Mouse (Mus musculus): ENCODE results near the gene Tmem54. TPM values are rescaled to one million over a fixed set of nuclear protein-coding genes. Genes with fewer than 3 reads are reported as not detected.

Gene Tmem54
- 2.0 and 2.2 TPM in 2 replicates for polyA plus RNA-seq (2015; fragmentation: Nextera tagmentation; extraction: Ambion mirVana)

DNA sequence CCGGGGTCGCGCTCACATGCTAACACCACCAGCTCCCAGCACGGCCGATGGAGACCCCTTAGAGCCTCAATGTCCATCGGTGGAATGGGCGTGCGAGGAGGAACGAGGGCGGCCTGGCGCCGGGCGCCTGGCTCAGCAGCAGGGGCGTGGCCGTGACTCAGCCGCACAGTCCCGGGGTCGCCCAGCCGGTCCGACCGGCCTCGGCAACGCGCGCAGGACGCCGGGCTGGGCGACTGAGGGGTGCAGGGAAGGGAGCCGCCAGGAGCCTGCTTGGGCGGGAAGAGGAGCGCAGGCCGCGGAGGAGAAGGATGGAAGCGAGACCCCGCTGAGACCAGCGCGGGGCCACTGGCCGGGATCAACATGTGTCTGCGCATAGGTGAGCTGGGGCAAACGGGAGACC, at the start of gene Tmem54:
Gene Tmem54 (plus strand): TSS at position 193 of the 400 bp plus-strand sequence.
- no peak for DNase-seq (ENCODE audit: low spot score)

DNA sequence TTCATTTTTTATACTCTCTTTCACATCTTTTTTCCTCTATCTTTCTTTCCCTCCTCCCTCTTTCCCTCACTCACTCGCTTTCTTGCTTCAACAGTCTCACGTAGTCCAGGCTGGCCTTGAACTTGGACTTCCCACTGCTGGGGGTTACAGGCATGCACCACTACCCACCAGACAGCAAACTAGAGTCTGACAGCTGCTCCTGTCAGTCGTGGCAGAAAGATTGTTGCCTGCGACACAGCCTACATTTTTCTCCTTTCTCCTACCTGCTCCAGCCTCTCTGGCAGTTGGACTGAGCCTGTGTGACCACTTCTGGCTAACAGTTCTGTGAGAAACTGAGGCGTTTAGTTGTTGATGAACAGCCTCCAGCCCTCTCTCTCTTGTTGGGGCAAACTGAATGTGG, 49.8 kb upstream of the Tmem54 start:
- no peak for DNase-seq (ENCODE audit: low spot score)

GRCm38 (mm10) chr4:129057533-129058206, 47.7 kb upstream of the Tmem54 start:
- DNase-seq (ENCODE audit: low spot score) = peak; percentile 95

DNA sequence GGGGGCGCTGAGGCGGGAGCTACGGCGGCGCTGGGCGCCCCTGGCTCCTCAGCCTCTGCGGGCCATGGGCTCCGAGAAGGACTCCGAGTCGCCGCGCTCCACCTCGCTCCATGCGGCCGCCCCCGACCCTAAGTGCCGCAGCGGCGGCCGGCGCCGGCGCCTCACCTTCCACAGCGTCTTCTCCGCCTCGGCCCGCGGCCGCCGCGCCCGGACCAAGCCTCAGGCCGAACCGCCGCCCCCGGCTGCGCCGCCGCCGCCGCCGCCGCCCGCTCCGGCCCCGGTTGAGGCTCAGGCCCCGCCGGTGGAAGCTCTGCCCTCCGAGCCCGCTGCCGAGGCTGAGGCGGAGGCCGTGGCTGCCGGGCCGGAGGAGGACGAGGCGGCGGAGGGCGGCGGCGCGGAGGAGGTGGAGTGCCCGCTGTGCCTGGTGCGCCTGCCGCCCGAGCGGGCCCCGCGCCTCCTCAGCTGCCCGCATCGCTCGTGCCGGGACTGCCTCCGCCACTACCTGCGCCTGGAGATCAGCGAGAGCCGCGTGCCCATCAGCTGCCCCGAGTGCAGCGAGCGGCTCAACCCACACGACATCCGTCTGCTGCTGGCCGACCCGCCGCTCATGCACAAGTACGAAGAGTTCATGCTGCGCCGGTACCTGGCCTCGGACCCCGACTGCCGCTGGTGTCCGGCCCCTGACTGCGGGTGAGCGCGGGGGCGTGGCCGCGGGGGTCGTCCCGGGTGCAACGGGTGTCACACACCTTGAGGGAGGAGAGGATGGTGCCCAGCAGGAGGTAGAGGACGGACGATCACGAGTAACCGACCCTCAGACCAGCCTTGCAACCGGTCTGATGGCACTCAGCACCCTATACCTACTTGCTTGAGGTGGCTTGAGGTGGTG, 46.9 kb upstream of the Tmem54 start, which contains the start of gene Rnf19b:
Gene Rnf19b (plus strand): TSS at position 65 of the 886 bp plus-strand sequence.
- peak; percentile 40 for DNase-seq (ENCODE audit: low spot score)

DNA sequence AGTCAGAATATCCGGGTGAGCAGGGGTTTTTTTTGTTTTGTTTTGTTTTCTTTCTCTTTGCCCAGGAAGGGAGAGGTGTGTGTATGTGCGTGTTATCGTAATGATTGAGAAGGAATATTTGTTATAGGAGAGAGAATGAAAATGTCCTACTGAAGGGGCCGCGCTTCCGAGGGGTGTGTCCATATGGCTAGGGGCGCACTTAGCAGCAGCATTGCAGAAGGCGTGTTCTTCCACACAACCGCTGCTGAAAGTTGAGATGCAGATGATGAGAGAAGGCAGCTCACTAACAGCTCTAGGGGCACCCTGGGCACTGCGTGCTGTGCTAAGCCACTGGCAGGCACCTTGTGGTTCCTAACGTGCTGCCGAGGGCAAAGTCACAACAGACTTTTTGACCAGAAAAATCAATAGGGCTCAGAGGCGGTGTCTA, 46.2 kb upstream of the Tmem54 start:
- peak; percentile 43 for DNase-seq (ENCODE audit: low spot score)

GRCm38 (mm10) chr4:129059922-129060321, 45.4 kb upstream of the Tmem54 start:
- no peak for DNase-seq (ENCODE audit: low spot score)

DNA sequence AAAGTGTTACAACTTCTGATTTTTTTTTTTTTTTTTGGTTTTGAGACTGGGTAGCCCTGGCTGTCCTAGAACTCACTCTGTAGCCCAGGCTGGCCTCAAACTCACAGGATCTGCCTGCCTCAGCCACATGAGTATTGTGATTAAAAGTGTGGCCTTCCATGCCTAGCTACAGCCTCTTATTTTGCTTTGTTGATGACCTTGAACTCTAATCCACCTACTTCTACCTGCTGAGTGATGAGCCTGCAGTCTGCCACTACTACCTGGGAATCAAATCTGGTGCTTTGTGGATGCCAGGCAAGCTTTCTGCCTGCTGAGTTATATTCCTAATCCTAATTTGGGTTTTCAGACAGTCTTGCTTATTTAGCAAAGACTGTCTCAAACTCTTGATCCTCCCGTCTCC, 43.9 kb upstream of the Tmem54 start:
- DNase-seq (ENCODE audit: low spot score) = no peak

DNA sequence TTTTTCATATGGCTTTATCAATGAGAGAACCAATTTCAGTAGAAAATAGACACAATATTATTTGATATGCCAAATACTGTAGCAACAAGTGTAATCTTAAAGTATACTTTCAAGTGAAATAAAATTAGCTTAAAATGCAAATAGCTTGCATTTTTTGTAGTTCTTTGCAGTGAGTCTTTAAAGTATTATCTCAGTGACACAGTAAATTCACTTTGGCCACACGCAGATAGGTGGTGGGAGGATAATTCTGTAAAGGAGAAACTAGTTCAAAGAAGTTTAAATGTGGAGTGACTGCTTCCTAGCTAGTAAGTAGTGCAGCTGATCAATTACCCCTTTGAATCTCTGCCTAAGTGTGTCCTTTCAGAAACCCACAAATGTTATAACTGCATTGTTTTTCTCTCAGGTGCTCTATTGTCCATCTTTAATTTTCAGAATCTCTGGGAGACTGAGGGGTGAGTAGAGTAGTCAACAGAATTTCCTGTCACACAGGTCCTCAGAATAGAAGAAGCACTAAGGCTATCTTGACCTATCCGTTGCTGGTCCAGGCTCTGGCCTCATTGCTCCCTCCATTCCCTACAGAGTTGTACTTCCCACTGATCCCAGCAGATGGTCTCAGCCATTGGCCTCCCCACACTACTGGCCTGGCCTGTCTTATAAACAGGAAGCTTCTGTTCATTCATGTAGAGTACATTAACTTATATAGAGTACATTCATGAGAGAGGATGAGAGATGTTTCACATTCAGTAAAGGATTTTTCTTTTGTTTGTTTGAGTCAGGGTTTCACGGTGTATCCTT, 42.9 kb upstream of the Tmem54 start:
- DNase-seq (ENCODE audit: low spot score) = no peak

DNA sequence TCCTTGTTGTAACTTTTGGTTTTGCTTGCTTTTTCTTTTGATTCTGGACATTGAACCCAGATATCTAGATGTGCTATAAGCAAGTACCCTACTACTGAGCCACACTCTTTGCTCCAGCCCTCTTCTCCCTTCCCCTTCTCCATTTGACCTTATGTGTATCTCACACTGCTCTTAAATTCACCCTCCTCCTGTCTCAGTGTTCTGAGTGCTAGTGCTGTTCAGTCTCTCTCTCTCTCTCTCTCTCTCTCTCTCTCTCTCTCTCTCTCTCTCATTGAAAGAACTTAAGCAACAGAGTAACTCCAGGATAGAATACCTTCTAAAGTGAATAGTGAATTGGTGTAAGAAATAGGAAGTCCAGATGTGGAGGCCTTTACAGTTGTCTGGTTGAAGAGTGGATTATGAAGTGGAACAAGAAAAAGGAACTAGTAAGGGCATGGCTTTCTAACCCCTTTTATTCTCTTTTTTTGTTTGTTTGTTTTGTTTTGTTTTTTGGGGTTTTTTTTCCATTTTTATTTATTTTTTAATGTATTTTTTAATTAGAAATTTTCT, 39.6 kb upstream of the Tmem54 start:
- no peak for DNase-seq (ENCODE audit: low spot score)

GRCm38 (mm10) chr4:129067638-129068415, 37.5 kb upstream of the Tmem54 start:
- DNase-seq (ENCODE audit: low spot score) = no peak

DNA sequence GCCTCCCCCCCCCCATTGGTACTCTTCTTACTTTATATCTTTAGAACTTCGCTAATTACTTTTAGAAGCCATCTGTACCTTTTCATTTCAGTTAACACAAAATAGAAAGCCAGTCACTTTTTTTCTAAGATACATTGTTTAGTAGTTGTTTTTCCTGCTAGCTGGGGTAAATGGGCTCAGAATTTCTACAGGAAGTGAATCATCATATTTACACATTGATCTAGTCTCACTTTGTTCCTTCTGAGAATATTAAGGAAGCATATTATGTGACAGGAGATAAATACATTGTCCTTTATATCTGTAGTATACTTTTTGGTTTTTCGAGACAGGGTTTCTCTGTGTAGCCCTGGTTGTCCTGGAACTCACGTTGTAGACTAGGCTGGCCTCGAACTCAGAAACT, 36.5 kb upstream of the Tmem54 start:
- no peak for DNase-seq (ENCODE audit: low spot score)

- DNase-seq (ENCODE audit: low spot score) = no peak
Observed at GRCm38 (mm10) chr4:129079126-129079525, 26.2 kb upstream of the Tmem54 start.

DNA sequence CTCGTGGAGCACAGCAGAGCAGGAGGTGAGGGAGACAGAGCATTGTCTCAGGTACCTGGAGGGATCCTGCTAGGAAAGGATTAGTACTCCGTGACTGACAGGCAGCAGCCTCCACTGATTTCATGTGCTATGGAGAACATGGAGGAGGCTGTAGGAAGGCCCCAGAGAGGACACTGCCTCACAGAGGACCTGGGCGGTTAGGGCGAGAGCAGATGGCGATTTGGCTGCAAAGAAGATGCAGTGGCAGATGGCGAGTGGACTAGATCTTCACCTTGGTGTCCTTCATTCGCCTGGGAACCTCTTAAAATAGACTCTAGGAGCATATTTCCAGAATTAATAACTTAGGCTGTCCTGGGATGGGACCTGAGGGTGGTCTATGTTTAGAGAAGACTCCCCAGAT, 24.3 kb upstream of the Tmem54 start:
- no peak for DNase-seq (ENCODE audit: low spot score)

DNA sequence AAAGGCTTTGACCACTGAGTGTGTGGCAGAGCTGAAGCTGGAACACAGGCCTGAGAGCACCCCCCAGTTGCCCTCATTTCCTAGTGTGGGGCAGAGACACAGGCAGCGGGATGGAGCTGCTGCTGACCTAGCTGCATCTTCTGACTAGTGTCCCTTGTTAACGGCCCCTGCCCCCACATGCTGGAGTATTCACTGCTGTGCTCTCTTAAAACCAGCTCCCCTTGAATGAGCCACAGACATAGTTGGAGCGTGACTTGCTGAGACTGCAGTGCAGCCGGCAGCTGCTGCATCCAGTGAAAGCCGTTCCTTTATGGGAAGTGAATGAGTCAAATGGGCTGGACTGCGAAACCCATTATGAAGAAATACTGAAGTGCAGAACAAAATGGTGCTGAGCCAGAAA, 23.8 kb upstream of the Tmem54 start:
- DNase-seq (ENCODE audit: low spot score) = no peak

DNA sequence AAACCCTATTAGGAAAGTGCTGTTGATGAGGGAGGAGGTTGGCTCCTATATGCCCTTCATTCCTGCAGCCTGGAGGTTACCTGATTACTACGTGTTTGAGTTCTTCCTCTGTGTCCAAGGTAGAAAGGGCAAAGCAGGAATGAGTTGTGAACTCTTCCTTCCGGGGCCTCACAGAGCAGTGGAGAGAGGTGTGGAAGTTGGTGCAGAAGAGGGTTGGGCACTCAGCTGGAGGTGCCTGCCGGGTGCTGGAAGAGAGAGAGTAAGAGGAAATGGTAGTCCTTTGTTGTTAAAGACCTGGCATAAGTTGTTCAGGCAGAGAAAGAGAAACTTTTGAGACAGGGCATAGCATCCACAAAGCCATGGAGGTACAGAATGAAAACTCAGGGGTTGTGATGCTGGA, 23.4 kb upstream of the Tmem54 start:
- no peak for DNase-seq (ENCODE audit: low spot score)

DNA sequence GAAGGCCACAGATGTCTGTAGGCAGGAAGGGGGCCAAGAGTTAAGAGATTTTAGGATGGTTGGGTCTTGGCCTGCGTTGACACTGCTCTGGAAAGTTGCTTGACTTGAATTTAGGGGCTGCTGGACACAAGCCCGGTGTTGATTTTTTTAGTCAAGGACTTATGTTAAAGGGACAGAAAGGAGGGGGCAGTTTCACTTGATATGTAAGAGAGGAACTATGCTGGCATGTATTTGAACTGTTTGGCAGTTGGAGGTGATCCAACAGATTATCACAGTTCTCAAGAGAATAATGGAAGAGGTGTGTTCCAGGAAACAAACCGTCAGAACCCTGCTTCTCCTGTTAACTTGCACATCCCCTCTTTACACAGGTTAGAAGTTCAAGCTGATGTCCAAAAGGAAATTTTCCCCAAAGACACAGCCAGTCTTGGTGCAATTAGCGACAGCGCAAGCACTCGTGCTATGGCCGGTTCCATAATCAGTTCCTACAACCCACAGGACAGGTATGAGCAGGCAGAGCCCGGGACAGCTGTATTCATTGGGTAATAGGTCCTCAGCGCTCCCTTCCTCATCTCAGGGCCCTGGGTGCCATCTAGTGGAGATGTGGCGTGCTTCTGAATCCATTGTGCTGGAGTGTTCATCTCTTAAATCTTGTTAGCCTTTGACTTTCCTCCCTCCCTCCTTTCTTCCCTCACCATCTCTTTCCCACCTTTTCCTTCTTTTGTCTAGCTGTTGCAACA, 22.8 kb upstream of the Tmem54 start:
- peak; percentile 64 for DNase-seq (ENCODE audit: low spot score)

- no peak for DNase-seq (ENCODE audit: low spot score)
Observed at GRCm38 (mm10) chr4:129084896-129085295, 20.5 kb upstream of the Tmem54 start.

DNA sequence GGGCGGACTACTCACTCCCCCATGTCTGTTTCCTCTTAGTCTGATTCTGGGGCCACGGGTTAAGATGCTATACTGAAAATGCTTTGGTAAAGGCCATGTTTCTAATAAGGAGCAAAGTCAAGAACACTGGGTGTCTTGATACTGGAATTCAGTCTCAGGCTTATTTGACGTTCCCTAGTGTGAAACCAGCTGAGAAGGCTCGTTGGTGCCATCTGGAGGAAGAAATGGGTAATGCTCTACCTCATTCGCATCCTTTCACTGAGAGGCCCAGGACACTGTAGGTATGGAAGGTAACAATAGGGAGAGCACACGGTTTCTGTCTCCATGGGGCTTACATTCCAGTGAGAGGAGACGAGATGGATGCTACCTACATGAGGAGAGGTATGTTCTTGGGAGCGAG, 19.3 kb upstream of the Tmem54 start:
- peak; percentile 76 for DNase-seq (ENCODE audit: low spot score)

DNA sequence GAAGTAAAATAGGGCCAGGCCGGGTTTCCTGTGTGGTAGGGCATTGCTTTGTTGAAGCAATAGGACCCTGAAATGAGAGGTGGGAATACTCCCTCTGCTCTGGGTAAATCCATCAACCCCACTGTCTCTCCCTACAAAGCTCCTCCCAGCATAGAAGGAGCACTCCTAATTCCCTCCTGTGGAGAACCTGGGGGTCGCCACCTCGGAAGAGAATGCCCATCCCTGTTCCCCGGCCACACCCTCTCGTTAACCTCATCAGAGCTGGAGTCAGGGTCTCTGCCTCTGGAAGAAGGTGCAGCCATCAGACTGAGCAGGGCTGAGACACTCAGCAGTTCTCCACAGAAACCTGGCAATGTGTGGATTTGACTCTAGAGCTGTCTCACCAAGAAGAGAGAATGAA, 17.5 kb upstream of the Tmem54 start:
- no peak for DNase-seq (ENCODE audit: low spot score)

- no peak for DNase-seq (ENCODE audit: low spot score)
Observed at GRCm38 (mm10) chr4:129095276-129095675, 10.1 kb upstream of the Tmem54 start.
